Mouse (Mus musculus) embryo, embryonic 9.5 days (tissue): ENCODE measurements around the gene Fig4.

Experiments used
- DNase-seq: peaks from one replicate; pipeline ENCODE4 v3.0.0-alpha.2; 2017; ENCODE audit errors: extremely low spot score

Fig4 gene

GRCm38 (mm10) chr10:41261218-41261617 lies 41.8 kb downstream of the Fig4 start:
- DNase-seq = no peak

- no peak for DNase-seq
Observed at GRCm38 (mm10) chr10:41260243-41261006, 42.6 kb downstream of the Fig4 start.

- DNase-seq = no peak
Observed at GRCm38 (mm10) chr10:41250749-41251065, 52.4 kb downstream of the Fig4 start.

GRCm38 (mm10) chr10:41250045-41250748 lies 52.9 kb downstream of the Fig4 start:
- peak; percentile 11 for DNase-seq

GRCm38 (mm10) chr10:41249006-41249659 lies 53.9 kb downstream of the Fig4 start:
- DNase-seq = no peak

- DNase-seq = no peak
Observed at GRCm38 (mm10) chr10:41247800-41248473, 55.1 kb downstream of the Fig4 start.

- no peak for DNase-seq
Observed at GRCm38 (mm10) chr10:41246111-41246510, 56.9 kb downstream of the Fig4 start.

GRCm38 (mm10) chr10:41245477-41245876 lies 57.6 kb downstream of the Fig4 start:
- no peak for DNase-seq

GRCm38 (mm10) chr10:41245028-41245427 lies 58.0 kb downstream of the Fig4 start:
- DNase-seq = no peak

- no peak for DNase-seq
Observed at GRCm38 (mm10) chr10:41243930-41244329, 59.1 kb downstream of the Fig4 start.

- no peak for DNase-seq
Observed at GRCm38 (mm10) chr10:41241558-41242242, 61.4 kb downstream of the Fig4 start.

GRCm38 (mm10) chr10:41241080-41241479 lies 62.0 kb downstream of the Fig4 start:
- DNase-seq = no peak

GRCm38 (mm10) chr10:41236020-41236419 lies 67.0 kb downstream of the Fig4 start:
- DNase-seq = no peak

- no peak for DNase-seq
Observed at GRCm38 (mm10) chr10:41235584-41235983, 67.5 kb downstream of the Fig4 start.

GRCm38 (mm10) chr10:41235159-41235558 lies 67.9 kb downstream of the Fig4 start:
- no peak for DNase-seq

- no peak for DNase-seq
Observed at GRCm38 (mm10) chr10:41234552-41234951, 68.5 kb downstream of the Fig4 start.

GRCm38 (mm10) chr10:41233140-41233539 lies 69.9 kb downstream of the Fig4 start:
- no peak for DNase-seq

- no peak for DNase-seq
Observed at GRCm38 (mm10) chr10:41231163-41231835, 71.8 kb downstream of the Fig4 start.

GRCm38 (mm10) chr10:41227626-41228025 lies 75.4 kb downstream of the Fig4 start:
- DNase-seq = no peak

- no peak for DNase-seq
Observed at GRCm38 (mm10) chr10:41223499-41223898, 79.6 kb downstream of the Fig4 start.

- DNase-seq = no peak
Observed at GRCm38 (mm10) chr10:41221204-41221603, 81.9 kb downstream of the Fig4 start.
